Mouse (Mus musculus) forebrain, embryonic 14.5 days (tissue): ENCODE results near the gene Izumo1r. TPM values are rescaled to one million over a fixed set of nuclear protein-coding genes. Genes with fewer than 3 reads are reported as not detected.

ENCODE experiments used
- ATAC-seq: fragments of 200-750 bp; cut with Nextera tagmentation; 2 replicates; pipeline ENCODE4 v1.8.0; 2017; ENCODE audit warnings: mild to moderate bottlenecking, moderate library complexity
- DNase-seq: peaks from one replicate; pipeline ENCODE4 v3.0.0-alpha.2; 2015; ENCODE audit warnings: low spot score
- H3K27ac ChIP-seq: fragments of 300-500 bp; sonication (generic); 2 replicates; pipeline ENCODE4 v1.5.1; 2014; ENCODE audit warnings: low read depth, mild to moderate bottlenecking, control low read depth, low read length, moderate library complexity
- H3K27me3 ChIP-seq: fragments of 300-500 bp; sonication (generic); replicated peaks from 2 replicates; pipeline ENCODE4 v1.6.1; 2014; ENCODE audit warnings: low read length, control low read depth, mixed read lengths; ENCODE audit not compliant: control insufficient read depth, insufficient read depth
- H3K36me3 ChIP-seq: fragments of 300-500 bp; sonication (generic); 2 replicates; pipeline ENCODE4 v1.6.1; 2014; ENCODE audit warnings: low read length, control low read depth; ENCODE audit not compliant: control insufficient read depth, insufficient read depth
- H3K4me1 ChIP-seq: fragments of 300-500 bp; sonication (generic); 2 replicates; pipeline ENCODE4 v1.6.1; 2014; ENCODE audit warnings: antibody characterized with exemption, low read length, control low read depth; ENCODE audit not compliant: control insufficient read depth, insufficient read depth
- H3K4me2 ChIP-seq: fragments of 300-500 bp; sonication (generic); 2 replicates; pipeline ENCODE4 v1.6.1; 2014; ENCODE audit warnings: mild to moderate bottlenecking, control low read depth, low read length
- H3K4me3 ChIP-seq: fragments of 300-500 bp; sonication (generic); 2 replicates; pipeline ENCODE4 v1.5.1; 2014; ENCODE audit warnings: low read depth, low read length, control low read depth
- H3K9ac ChIP-seq: fragments of 300-500 bp; sonication (generic); 2 replicates; pipeline ENCODE4 v1.6.1; 2014; ENCODE audit warnings: mild to moderate bottlenecking, low read length, control low read depth, moderate library complexity
- H3K9me3 ChIP-seq: fragments of 300-500 bp; sonication (generic); replicated peaks from 2 replicates; pipeline ENCODE4 v1.6.1; 2016; ENCODE audit warnings: low read length, control low read depth, mixed read lengths; ENCODE audit not compliant: control insufficient read depth
- WGBS: fragments of 180-500 bp; shearing (Covaris S2); extraction: QIAGEN DNeasy Blood & Tissue Kit; methylation state at CpG from one replicate; pipeline ENCODE4 v1.1.7; 2014; 5-methylcytosine and 5-hydroxymethylcytosine counted together
- polyA plus RNA-seq: library from polyadenylated mRNA; unstranded; fragments of >200 nt; fragmentation: Nextera tagmentation; extraction: Ambion mirVana; gene quantifications from 2 replicates; pipeline ENCODE4 v1.2.1, GENCODE M21; 2014

The Izumo1r gene
- polyA plus RNA-seq, 1 experiment from 2014 or later: not detected

- Histone ChIP-seq H3K36me3 (no peaks in the 10 kb centered on the region), H3K4me3 (no peak overlapping the region), H3K4me2 (no peak overlapping the region), H3K9ac (no peak overlapping the region), H3K27ac (no peak overlapping the region), H3K27me3 (no peaks in the 10 kb centered on the region), H3K4me1 (no peaks in the 10 kb centered on the region), H3K9me3 (no peaks in the 10 kb centered on the region)
- DNase-seq (no peak), ATAC-seq (no peak)
- 80% methylated on average over 2 of the region's 2 CpGs for WGBS
Measured at GRCm38 (mm10) chr9:14912037-14912436, 8.3 kb upstream of the Izumo1r start.

- no peaks in the 10 kb centered on the region for H3K36me3 ChIP-seq
- no peaks in the 10 kb centered on the region for H3K4me1 ChIP-seq
- H3K4me3 ChIP-seq: no peak overlapping the region
- H3K27me3 ChIP-seq: no peaks in the 10 kb centered on the region
- H3K9me3 ChIP-seq: no peaks in the 10 kb centered on the region
- 27% methylated on average over 5 of the region's 5 CpGs for WGBS
- ATAC-seq (no peak), DNase-seq (peak; percentile 23)
- no peak overlapping the region for H3K4me2 ChIP-seq
- no peak overlapping the region for H3K9ac ChIP-seq
- H3K27ac ChIP-seq: no peak overlapping the region
Measured at GRCm38 (mm10) chr9:14909981-14910380, 6.2 kb upstream of the Izumo1r start.

- Histone ChIP-seq H3K27ac (no peak overlapping the region), H3K36me3 (no peaks in the 10 kb centered on the region), H3K27me3 (no peaks in the 10 kb centered on the region), H3K4me2 (no peak overlapping the region), H3K4me1 (no peaks in the 10 kb centered on the region), H3K9ac (no peak overlapping the region), H3K4me3 (no peak overlapping the region), H3K9me3 (no peaks in the 10 kb centered on the region)
- no peak for ATAC-seq
- no peak for DNase-seq
- 76% methylated on average over 7 of the region's 7 CpGs for WGBS
Measured at GRCm38 (mm10) chr9:14907816-14908415, 4.2 kb upstream of the Izumo1r start.

GRCm38 (mm10) chr9:14905956-14906355, 2.2 kb upstream of the Izumo1r start:
- Histone ChIP-seq H3K27me3 (no peaks in the 10 kb centered on the region), H3K36me3 (no peaks in the 10 kb centered on the region), H3K9ac (no peak overlapping the region), H3K4me3 (no peak overlapping the region), H3K4me1 (no peaks in the 10 kb centered on the region), H3K4me2 (no peak overlapping the region), H3K9me3 (no peaks in the 10 kb centered on the region), H3K27ac (no peak overlapping the region)
- DNase-seq (no peak), ATAC-seq (no peak)
- WGBS: 74% methylated on average over 3 of the region's 3 CpGs

GRCm38 (mm10) chr9:14904741-14905475, 1.2 kb upstream of the Izumo1r start:
- DNase-seq (no peak), ATAC-seq (peak; percentile 46; the same call in 1 of the 2 replicates)
- Histone ChIP-seq H3K4me1 (no peaks in the 10 kb centered on the region), H3K4me3 (no peak overlapping the region), H3K27me3 (no peaks in the 10 kb centered on the region), H3K36me3 (no peaks in the 10 kb centered on the region), H3K27ac (no peak overlapping the region), H3K9ac (no peak overlapping the region), H3K9me3 (no peaks in the 10 kb centered on the region), H3K4me2 (no peak overlapping the region)
- WGBS: 52% methylated on average over 9 of the region's 9 CpGs

- Histone ChIP-seq H3K4me3 (no peak overlapping the region), H3K4me1 (no peaks in the 10 kb centered on the region), H3K27me3 (no peaks in the 10 kb centered on the region), H3K9me3 (no peaks in the 10 kb centered on the region), H3K36me3 (no peaks in the 10 kb centered on the region), H3K4me2 (no peak overlapping the region), H3K9ac (no peak overlapping the region), H3K27ac (no peak overlapping the region)
- no peak for ATAC-seq
- WGBS: 92% methylated on average over 3 of the region's 3 CpGs
- DNase-seq: no peak
Measured at GRCm38 (mm10) chr9:14903006-14903405, 743 bp downstream of the Izumo1r start.

GRCm38 (mm10) chr9:14902416-14902815, 1.3 kb downstream of the Izumo1r start:
- no peaks in the 10 kb centered on the region for H3K4me1 ChIP-seq

GRCm38 (mm10) chr9:14901757-14902156, 2.0 kb downstream of the Izumo1r start:
- Histone ChIP-seq H3K4me2 (no peak overlapping the region), H3K4me1 (no peaks in the 10 kb centered on the region; the same call in 1 of the 2 replicates), H3K9me3 (no peaks in the 10 kb centered on the region), H3K9ac (no peak overlapping the region), H3K4me3 (no peak overlapping the region), H3K27me3 (no peaks in the 10 kb centered on the region), H3K27ac (no peak overlapping the region), H3K36me3 (no peaks in the 10 kb centered on the region)
- WGBS: 87% methylated on average over 7 of the region's 7 CpGs
- ATAC-seq (no peak), DNase-seq (no peak)

More at GRCm38 (mm10) chr9:14902416-14902815, 1.3 kb downstream of the Izumo1r start:
- WGBS: 100% methylated on average over 2 of the region's 2 CpGs
- Histone ChIP-seq H3K4me2 (no peak overlapping the region), H3K9me3 (no peaks in the 10 kb centered on the region), H3K36me3 (no peaks in the 10 kb centered on the region), H3K27ac (no peak overlapping the region), H3K27me3 (no peaks in the 10 kb centered on the region), H3K9ac (no peak overlapping the region), H3K4me3 (no peak overlapping the region)
- ATAC-seq (no peak), DNase-seq (no peak)

- Histone ChIP-seq H3K4me2 (no peak overlapping the region), H3K27me3 (no peaks in the 10 kb centered on the region)
Measured at GRCm38 (mm10) chr9:14897102-14897501, 6.6 kb downstream of the Izumo1r start.

More at GRCm38 (mm10) chr9:14897102-14897501, 6.6 kb downstream of the Izumo1r start:
- H3K9ac ChIP-seq: no peak overlapping the region
- peak; percentile 47 for DNase-seq
- no peaks in the 10 kb centered on the region; the same call in none of the 2 replicates for H3K4me1 ChIP-seq
- 52% methylated on average over 3 of the region's 3 CpGs for WGBS
- no peak for ATAC-seq
- no peaks in the 10 kb centered on the region for H3K36me3 ChIP-seq
- H3K27ac ChIP-seq: no peak overlapping the region
- no peak overlapping the region for H3K4me3 ChIP-seq
- H3K9me3 ChIP-seq: no peaks in the 10 kb centered on the region
